Mouse (Mus musculus) kidney, adult 2 months (tissue): ENCODE data around the gene Hist1h2be.

ENCODE experiments used
- CTCF ChIP-seq: fragments of 200-500 bp; conservative IDR thresholded peaks from 2 replicates; pipeline ENCODE4 v1.5.1; 2011; ENCODE audit warnings: low read depth, mild to moderate bottlenecking, control low read depth, low read length, moderate library complexity, mixed read lengths; ENCODE audit not compliant: insufficient read depth, insufficient read length
- POLR2A ChIP-seq: fragments of 200-500 bp; IDR thresholded peaks from one replicate; pipeline ENCODE4 v1.6.1; 2011; ENCODE audit warnings: low read depth, low read length, control low read depth

DNA sequence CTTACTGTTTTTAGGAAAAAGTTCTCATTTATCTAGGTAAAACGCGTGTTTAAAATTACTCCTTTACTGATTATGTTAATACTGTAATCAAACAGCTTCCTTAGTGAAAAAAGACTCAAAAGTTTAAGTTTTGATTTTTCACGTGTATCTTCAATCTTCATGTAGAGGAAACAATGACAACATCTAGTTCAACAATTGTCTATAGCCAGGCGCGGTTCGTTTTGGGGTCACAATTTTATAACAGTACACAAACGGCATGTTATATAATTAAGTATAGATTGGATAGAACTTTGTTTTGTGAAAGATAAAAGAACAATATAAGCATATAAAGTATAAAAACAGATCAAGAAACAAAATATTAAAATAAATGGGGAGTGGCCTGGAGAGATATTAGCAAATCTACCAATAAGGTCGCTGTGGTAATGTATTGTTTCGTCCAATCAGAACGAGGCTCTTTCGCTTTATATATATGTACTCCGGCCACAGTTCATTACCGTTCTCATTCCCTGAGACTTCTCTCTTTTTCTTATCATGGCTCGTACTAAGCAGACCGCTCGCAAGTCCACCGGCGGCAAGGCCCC, 45.6 kb downstream of the Hist1h2be start, which contains the start of gene Hist1h3d:
- TF ChIP-seq CTCF (no peak), POLR2A (no peak)
